Mouse (Mus musculus) neural tube, embryonic 12.5 days (tissue): Measurements from ENCODE around the gene Grhl3. TPM values are rescaled to one million over a fixed set of nuclear protein-coding genes. Genes with fewer than 3 reads are reported as not detected.

Experiments used
- ATAC-seq: fragments of 200-750 bp; cut with Nextera tagmentation; 2 replicates; pipeline ENCODE4 v1.8.0; 2017; ENCODE audit warnings: low read depth, mild to moderate bottlenecking, moderate TSS enrichment, moderate library complexity; ENCODE audit not compliant: low FRiP score
- H3K27ac ChIP-seq: fragments of 300-500 bp; sonication (generic); 2 replicates; pipeline ENCODE4 v1.5.1; 2016
- H3K27me3 ChIP-seq: fragments of 300-500 bp; sonication (generic); replicated peaks from 2 replicates; pipeline ENCODE4 v1.6.1; 2016; ENCODE audit warnings: mild to moderate bottlenecking
- H3K36me3 ChIP-seq: fragments of 300-500 bp; sonication (generic); 2 replicates; pipeline ENCODE4 v1.6.1; 2016; ENCODE audit warnings: mild to moderate bottlenecking
- H3K4me1 ChIP-seq: fragments of 300-500 bp; sonication (generic); 2 replicates; pipeline ENCODE4 v1.6.1; 2016
- H3K4me2 ChIP-seq: fragments of 300-500 bp; sonication (generic); replicated peaks from 2 replicates; pipeline ENCODE4 v1.6.1; 2016; ENCODE audit warnings: mild to moderate bottlenecking
- H3K4me3 ChIP-seq: fragments of 300-500 bp; sonication (generic); 2 replicates; pipeline ENCODE4 v1.5.1; 2016
- H3K9ac ChIP-seq: fragments of 300-500 bp; sonication (generic); 2 replicates; pipeline ENCODE4 v1.6.1; 2016; ENCODE audit warnings: mild to moderate bottlenecking
- H3K9me3 ChIP-seq: fragments of 300-500 bp; sonication (generic); 2 replicates; pipeline ENCODE4 v1.6.1; 2016; ENCODE audit warnings: mild to moderate bottlenecking
- WGBS: fragments of 180-500 bp; shearing (Covaris S2); methylation state at CpG from one replicate; pipeline ENCODE4 v1.1.7; 2016; 5-methylcytosine and 5-hydroxymethylcytosine counted together
- polyA plus RNA-seq: library from polyadenylated mRNA; unstranded; fragments of >200 nt; fragmentation: Nextera tagmentation; extraction: Ambion mirVana; gene quantifications from 2 replicates; pipeline ENCODE4 v1.2.1, GENCODE M21; 2016

Gene Grhl3
- polyA plus RNA-seq, 1 experiment from 2014 or later = 1.9 TPM

DNA sequence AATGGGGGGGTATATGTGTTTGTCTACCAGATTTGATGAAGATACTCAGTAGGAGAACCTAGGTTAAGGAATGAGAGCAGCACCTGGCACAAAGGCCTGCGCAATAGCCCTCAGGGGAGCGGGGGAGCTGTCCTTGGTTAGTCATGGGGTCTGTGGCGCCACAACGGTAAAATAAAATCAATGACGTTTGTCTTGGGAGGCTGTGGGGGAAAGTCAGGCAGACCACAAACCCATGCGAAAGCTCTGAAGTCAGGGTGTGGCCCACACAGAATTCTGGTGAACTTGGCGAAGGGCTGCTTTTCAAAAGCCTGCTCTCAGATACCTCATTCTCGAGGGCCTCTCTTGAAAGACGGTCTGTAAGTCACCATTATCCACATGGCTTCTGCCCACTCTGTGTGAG lies 53.0 kb downstream of the Grhl3 start:
- Histone ChIP-seq H3K36me3 (no peaks in the 10 kb centered on the region), H3K9me3 (no peaks in the 10 kb centered on the region), H3K9ac (no peak overlapping the region), H3K4me3 (no peak overlapping the region), H3K27ac (no peak overlapping the region), H3K4me1 (peaks cover 12% of the 10 kb centered on the region), H3K27me3 (no peaks in the 10 kb centered on the region), H3K4me2 (no peak overlapping the region)
- 84% methylated on average over 9 of the region's 9 CpGs for WGBS
- ATAC-seq = no peak

DNA sequence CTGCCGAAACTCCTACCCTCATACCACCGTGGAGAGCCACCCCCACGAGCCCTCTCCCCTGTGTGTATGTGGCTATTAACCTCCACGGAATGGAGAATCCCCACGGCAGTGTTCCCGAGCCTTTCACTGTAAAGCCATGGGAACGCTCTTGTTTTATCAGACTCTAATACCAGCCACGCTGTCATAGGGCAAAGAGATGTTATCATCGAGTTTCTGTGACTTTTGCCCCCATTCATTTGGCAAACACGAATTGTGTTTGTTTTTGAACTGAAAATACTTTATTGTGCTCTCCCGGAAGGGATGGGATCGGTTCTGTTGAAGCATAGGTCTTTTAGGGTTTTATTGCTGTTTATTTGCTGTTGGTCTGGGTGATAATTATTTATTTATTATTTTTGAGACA lies 55.3 kb downstream of the Grhl3 start:
- no peak overlapping the region for H3K4me2 ChIP-seq

DNA sequence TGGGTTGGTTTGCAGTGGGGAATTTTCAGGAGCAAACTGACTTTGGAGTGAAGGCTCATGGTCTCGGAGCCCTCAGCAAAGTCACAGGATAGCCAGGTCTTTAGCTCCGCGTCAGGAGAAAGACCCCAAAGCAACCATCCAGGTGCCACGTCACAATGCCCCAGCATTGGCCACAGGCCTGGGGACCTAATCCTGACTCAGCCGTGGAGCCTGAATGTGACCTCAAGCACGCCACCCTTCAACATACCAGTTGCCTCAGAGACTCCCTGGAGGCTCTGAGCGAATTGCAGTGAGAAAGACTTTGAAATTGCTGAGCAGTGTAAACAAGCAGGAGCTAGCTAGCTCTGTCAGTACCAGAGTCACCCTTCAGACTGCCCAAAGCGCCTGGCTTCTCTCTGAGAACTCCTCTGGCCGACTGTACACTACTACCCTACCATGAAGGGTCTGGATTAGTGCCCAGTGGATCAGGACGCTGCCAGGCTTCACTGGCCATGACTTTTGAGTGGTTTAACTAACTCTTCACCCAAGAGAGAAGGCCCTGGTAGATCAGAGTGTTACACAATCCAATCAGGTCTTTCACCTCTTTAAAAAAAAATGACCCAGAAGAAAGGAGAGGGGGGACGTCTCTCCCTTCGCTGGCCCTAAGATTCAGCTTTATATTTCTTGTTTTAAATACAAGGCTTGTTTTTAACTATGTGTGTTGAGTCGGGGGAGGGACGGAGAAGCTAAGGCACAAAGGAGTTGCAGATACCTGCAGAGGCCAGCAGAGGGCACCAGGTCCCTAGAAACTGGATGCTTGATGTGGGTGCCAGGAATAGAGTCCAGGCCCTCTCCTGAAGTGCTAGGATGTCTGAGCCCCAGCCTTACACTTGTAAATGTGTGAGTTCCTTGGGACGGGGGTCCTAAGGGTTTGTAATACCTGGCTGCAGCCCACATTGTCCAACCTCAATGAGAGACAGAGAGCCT lies 56.8 kb downstream of the Grhl3 start:
- no peaks in the 10 kb centered on the region for H3K4me1 ChIP-seq
- WGBS = 55% methylated on average over 15 of the region's 15 CpGs

More for the DNA sequence above, 55.3 kb downstream of the Grhl3 start:
- Histone ChIP-seq H3K9ac (no peak overlapping the region), H3K36me3 (no peaks in the 10 kb centered on the region), H3K9me3 (no peaks in the 10 kb centered on the region), H3K27ac (no peak overlapping the region), H3K4me3 (no peak overlapping the region), H3K27me3 (no peaks in the 10 kb centered on the region), H3K4me1 (no peaks in the 10 kb centered on the region)
- no peak for ATAC-seq
- 84% methylated on average over 12 of the region's 12 CpGs for WGBS

DNA sequence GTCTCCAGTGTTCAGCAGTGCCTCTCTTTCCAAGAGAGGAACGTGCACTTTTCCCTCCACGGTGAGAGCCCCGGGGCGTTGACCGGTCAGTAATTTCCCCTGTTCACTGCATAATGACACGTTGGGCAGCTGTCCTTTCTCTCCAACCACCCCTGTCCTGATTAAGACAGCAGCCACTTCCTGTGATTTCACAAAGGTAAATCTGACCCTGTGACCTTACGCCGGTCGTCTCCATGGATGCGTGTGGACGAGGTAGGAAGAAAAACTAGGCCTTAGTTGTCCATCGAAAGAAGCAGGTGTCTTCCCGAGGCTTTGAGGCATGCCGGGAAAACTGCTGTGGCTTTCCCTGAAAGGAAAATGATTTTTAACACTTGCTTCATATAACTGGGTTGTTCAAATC lies 58.5 kb downstream of the Grhl3 start:
- H3K4me1 ChIP-seq = no peaks in the 10 kb centered on the region
- no peak overlapping the region for H3K4me3 ChIP-seq
- H3K27ac ChIP-seq = no peak overlapping the region
- no peak overlapping the region for H3K4me2 ChIP-seq
- H3K9me3 ChIP-seq = no peaks in the 10 kb centered on the region
- no peak for ATAC-seq
- no peak overlapping the region for H3K9ac ChIP-seq
- 71% methylated on average over 14 of the region's 14 CpGs for WGBS
- H3K27me3 ChIP-seq = no peaks in the 10 kb centered on the region; the same call in 1 of the 2 replicates
- no peaks in the 10 kb centered on the region for H3K36me3 ChIP-seq

More for the DNA sequence above, 56.8 kb downstream of the Grhl3 start:
- H3K9me3 ChIP-seq = no peaks in the 10 kb centered on the region
- H3K9ac ChIP-seq = no peak overlapping the region
- no peak overlapping the region for H3K4me3 ChIP-seq
- no peak overlapping the region for H3K4me2 ChIP-seq
- no peaks in the 10 kb centered on the region for H3K27me3 ChIP-seq
- ATAC-seq = no peak
- no peaks in the 10 kb centered on the region for H3K36me3 ChIP-seq
- no peak overlapping the region for H3K27ac ChIP-seq

DNA sequence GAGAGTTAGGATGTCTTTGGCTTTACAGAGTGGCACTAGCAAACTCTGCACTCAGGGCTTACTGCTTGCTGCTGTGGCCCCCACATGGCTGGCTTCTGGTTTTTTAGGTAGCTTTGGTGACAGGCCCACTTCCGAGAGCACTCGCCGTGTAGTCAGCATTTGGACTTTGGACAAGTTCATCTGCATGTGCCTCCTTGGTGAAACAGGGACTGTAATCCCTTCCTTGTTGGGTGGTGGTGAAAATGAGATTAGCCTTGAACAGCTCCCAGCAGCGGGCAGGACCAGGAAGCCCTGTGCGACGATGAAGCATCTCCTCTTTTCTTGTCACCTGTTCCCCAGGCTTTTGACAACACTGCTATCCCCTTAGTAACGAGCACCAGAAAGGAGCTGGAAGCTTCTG lies 59.6 kb downstream of the Grhl3 start:
- Histone ChIP-seq H3K36me3 (no peaks in the 10 kb centered on the region), H3K4me2 (no peak overlapping the region), H3K4me1 (peaks cover under 1% of the 10 kb centered on the region), H3K9me3 (no peaks in the 10 kb centered on the region), H3K9ac (no peak overlapping the region), H3K27me3 (peaks cover 4% of the 10 kb centered on the region; the same call in 1 of the 2 replicates), H3K4me3 (no peak overlapping the region), H3K27ac (no peak overlapping the region)
- 92% methylated on average over 7 of the region's 7 CpGs for WGBS
- ATAC-seq = no peak

DNA sequence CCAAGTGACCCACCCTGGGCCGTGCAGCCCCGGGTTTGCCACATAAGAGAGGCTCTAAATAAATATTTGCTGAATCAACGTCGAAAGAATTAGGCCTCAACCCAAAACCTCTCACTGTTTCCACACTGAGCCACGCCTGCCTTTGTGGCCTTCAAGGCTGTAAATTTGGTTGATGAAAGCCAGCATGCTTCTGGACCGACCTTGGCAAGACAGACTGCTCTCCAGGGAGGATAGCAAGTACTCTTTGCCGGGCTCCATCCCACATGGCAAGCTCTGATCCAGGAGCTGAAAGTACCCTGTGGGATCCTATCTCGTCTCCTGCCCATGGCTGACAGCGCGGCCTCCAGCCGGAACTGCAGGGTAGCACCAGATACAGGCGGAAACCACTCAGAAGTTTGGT lies 63.9 kb downstream of the Grhl3 start:
- WGBS = 43% methylated on average over 12 of the region's 12 CpGs
- Histone ChIP-seq H3K4me1 (peaks cover 9% of the 10 kb centered on the region), H3K9me3 (no peaks in the 10 kb centered on the region), H3K27me3 (peaks cover 4% of the 10 kb centered on the region; the same call in 1 of the 2 replicates), H3K4me2 (no peak overlapping the region), H3K36me3 (no peaks in the 10 kb centered on the region), H3K27ac (no peak overlapping the region), H3K4me3 (no peak overlapping the region), H3K9ac (no peak overlapping the region)
- no peak for ATAC-seq

DNA sequence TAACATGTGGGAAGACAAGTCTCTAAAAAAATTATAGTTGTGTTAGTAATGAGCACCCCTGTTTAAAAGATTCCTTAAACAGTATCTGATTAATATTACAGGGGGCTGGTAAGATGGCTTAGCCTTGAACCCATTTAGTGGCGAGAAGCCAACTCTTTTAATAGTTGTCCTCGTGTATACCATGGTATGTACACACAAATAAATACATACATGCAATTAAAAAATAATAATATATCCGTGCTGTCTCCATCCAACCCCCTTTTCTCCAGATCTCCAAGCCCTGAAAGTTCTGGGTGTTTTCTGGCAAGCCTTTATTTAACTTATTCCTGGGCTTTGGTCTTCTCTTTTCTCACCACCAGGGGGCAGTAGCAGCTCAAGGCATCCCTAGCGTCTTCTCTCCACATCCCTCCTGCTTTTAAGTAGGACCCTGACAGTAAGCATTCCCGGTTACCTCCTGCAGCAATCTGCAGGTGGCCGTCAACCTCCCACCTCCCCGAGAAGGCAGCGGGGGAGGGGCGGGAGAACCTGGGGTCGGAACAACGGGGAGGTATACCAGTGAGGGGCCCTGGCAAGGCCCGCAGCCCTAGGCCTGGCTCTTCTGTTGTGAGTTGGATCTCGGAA lies 64.9 kb downstream of the Grhl3 start:
- no peak overlapping the region for H3K9ac ChIP-seq
- peaks cover 9% of the 10 kb centered on the region for H3K4me1 ChIP-seq
- no peak for ATAC-seq
- no peak overlapping the region for H3K4me3 ChIP-seq
- H3K27me3 ChIP-seq = peaks cover 4% of the 10 kb centered on the region; the same call in 1 of the 2 replicates
- H3K4me2 ChIP-seq = peak overlapping the region; percentile 53
- H3K27ac ChIP-seq = no peak overlapping the region
- H3K36me3 ChIP-seq = no peaks in the 10 kb centered on the region
- 12% methylated on average over 13 of the region's 13 CpGs for WGBS
- H3K9me3 ChIP-seq = no peaks in the 10 kb centered on the region

DNA sequence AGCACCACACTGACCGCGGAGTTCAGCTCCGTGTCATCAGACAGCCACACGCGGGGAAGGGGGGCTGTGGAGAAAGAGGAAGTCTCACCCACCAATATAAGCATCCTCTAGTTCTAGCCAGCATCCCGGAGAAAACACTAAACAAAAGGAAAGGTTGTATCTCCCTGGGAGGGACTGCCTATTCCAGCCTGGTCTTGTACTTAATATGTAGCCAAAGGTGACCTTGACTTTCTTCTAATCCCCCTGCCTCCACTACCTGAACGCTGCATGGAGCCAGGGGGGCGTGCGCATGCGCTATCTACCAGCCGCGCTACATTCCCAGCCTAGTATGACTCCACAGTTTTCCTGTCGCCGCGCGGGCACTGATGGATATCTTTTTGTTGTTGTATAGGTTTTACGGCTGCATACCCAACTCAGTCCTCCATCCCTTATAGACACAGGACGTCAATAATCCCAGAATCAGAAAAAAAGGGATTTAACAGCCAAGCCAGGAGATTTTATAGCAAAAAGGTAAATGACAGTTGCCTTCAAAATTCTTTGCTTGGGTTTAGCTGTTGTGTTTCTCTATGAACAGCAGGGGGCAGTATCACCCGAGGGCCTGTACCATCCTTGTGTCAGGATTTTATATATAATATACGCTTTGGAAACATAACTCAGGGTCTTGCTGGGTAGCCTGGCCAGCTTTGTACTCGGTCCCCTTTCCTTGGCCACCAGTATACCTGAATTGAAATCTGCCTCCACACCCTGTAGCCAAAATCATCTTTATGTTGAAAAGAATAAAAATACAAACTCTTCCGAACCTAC lies 65.7 kb downstream of the Grhl3 start:
- H3K9ac ChIP-seq = peak overlapping the region; percentile 1; the same call in 1 of the 2 replicates
- H3K36me3 ChIP-seq = no peaks in the 10 kb centered on the region
- ATAC-seq = 0 out of 2 replicates have a peak, but pooled peaks have one; percentile 9
- no peak overlapping the region for H3K4me3 ChIP-seq
- no peak overlapping the region for H3K27ac ChIP-seq
- peaks cover 4% of the 10 kb centered on the region; the same call in 1 of the 2 replicates for H3K27me3 ChIP-seq
- H3K9me3 ChIP-seq = no peaks in the 10 kb centered on the region
- peaks cover 9% of the 10 kb centered on the region for H3K4me1 ChIP-seq
- H3K4me2 ChIP-seq = peak overlapping the region; percentile 51
- WGBS = 15% methylated on average over 22 of the region's 22 CpGs

DNA sequence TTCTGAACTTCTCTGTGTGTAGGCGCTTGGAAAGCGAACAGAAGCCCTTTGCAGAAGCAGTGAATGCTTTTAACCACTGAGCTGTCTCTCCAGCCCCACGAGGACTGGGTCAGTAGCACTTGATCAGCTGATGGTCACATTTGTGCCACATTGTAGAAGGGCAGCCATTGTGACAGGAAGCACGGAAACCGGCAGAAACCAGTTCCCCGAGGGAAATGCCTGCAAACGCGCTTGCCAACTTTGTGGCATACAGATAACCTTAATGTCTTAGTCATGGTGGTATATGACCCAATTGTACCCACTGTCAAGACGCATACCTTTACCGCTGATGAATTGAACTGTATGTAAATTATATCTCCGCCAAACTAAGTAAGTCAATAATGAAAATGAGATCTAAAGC lies 67.6 kb downstream of the Grhl3 start:
- no peak overlapping the region for H3K4me2 ChIP-seq
- H3K27ac ChIP-seq = no peak overlapping the region
- no peak for ATAC-seq
- H3K4me1 ChIP-seq = peaks cover 9% of the 10 kb centered on the region
- H3K27me3 ChIP-seq = peaks cover 4% of the 10 kb centered on the region; the same call in 1 of the 2 replicates
- 0 out of 2 replicates have a peak, but pooled peaks cover 2% of the 10 kb centered on the region for H3K9me3 ChIP-seq
- H3K4me3 ChIP-seq = no peak overlapping the region
- no peak overlapping the region for H3K9ac ChIP-seq
- no peaks in the 10 kb centered on the region for H3K36me3 ChIP-seq
- WGBS = 83% methylated on average over 11 of the region's 11 CpGs

DNA sequence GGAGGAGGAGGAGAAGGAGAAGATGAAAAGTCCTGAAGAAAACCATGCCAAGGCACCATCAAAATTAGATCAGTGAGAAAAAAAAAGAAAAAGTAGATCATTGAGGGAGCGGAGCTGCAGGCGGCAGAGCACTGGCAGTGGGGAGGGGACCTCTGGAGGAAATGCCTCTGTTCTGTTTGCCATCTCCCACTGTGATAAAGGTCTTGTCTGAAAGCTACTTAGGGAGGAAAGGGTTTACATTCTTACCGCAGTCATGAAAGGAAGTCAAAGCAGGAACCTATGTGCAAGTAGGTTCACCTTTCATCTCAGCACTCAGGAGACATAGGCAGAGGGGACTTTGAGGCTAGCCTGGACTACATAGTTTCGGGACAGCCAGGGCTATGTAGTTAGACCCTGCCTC lies 71.8 kb downstream of the Grhl3 start:
- no peak for ATAC-seq
- no peaks in the 10 kb centered on the region for H3K36me3 ChIP-seq
- no peaks in the 10 kb centered on the region for H3K27me3 ChIP-seq
- H3K4me1 ChIP-seq = no peaks in the 10 kb centered on the region
- no peak overlapping the region for H3K27ac ChIP-seq
- 0 out of 2 replicates have a peak, but pooled peaks cover 7% of the 10 kb centered on the region for H3K9me3 ChIP-seq
- 66% methylated on average over 4 of the region's 4 CpGs for WGBS
- H3K4me2 ChIP-seq = no peak overlapping the region
- H3K4me3 ChIP-seq = no peak overlapping the region
- no peak overlapping the region for H3K9ac ChIP-seq

DNA sequence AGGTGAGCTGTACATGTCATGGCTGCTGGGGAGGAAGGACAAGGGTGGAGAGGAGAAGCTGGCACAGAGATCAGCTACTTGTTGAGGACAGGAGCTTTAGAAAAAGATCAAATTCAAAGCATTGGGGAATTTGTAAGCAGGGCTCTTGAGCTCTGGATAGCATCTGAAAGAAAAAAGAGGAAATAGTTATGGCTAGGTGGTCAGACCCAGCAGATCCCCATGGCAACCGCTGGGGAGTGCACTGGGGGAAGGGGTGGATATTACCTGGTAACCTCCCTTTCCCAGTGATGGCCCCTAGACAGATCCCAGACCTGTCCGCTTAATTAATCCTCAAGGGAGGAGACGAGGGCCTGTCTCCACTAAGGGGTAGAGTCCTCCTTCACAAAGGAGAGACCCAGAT lies 73.6 kb downstream of the Grhl3 start:
- Histone ChIP-seq H3K4me1 (0 out of 2 replicates have a peak, but pooled peaks cover 6% of the 10 kb centered on the region), H3K4me2 (no peak overlapping the region), H3K36me3 (no peaks in the 10 kb centered on the region), H3K9ac (no peak overlapping the region), H3K27ac (no peak overlapping the region), H3K4me3 (no peak overlapping the region), H3K27me3 (no peaks in the 10 kb centered on the region), H3K9me3 (0 out of 2 replicates have a peak, but pooled peaks cover 7% of the 10 kb centered on the region)
- no peak for ATAC-seq
- 80% methylated on average over 3 of the region's 3 CpGs for WGBS

DNA sequence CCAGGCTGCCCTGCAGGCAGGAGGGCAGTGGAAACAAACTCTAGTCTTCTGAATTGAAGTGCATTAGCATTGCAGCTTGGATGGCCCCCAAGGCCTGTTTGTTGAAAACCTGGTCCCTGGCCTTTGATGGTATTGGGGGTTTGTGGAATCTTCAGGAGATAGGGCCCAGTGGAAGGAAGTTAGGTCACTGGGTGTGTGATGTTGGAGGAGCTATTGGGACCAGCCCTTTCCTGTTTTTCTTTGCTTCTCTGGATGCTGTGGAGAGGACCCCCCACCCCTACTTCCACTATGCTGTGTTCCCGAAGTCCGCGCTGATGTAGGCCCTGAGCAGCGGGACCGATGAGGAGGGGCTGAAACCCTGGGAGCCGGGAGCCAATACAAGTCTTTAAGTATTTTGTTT lies 75.3 kb downstream of the Grhl3 start:
- no peak overlapping the region for H3K4me3 ChIP-seq
- H3K36me3 ChIP-seq = no peaks in the 10 kb centered on the region
- no peak overlapping the region for H3K27ac ChIP-seq
- H3K9me3 ChIP-seq = 0 out of 2 replicates have a peak, but pooled peaks cover 7% of the 10 kb centered on the region
- no peaks in the 10 kb centered on the region for H3K27me3 ChIP-seq
- ATAC-seq = no peak
- H3K4me1 ChIP-seq = peaks cover 16% of the 10 kb centered on the region
- H3K4me2 ChIP-seq = no peak overlapping the region
- WGBS = 79% methylated on average over 6 of the region's 6 CpGs
- H3K9ac ChIP-seq = no peak overlapping the region
